Comparison of ENCODE assay signal across 14 mouse cellular contexts in the genomic region with DNA sequence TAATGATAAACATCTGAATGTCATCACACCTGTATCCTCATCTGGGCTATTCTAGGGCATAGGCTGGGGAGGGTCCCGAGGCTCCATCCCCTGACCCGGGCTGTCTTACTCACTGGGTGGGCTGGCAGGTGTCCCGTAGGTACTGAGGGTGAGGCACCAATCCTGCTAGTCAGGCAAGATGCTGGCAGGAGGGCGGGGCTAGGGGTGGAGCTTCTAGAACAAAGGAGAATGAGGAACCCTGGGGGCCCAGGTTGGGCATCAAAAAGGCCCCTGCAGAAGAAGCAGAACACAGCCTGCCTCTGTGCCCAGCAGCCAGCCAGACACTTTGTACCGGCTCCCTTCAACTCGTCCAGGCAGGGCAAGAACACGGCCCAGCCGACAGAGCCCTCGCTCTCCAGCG. TPM values are rescaled to one million over a fixed set of nuclear protein-coding genes. Genes with fewer than 3 reads are reported as not detected.
A peak's percentile ranks its signal among the peaks of the same experiment; 100 is the strongest.
DNase-seq lines count a peak whose midpoint lies in the region; ATAC-seq and TF ChIP-seq lines count a peak whose summit lies in the region.
"Had no signal": no experiment of that assay in that cellular context is flagged by ENCODE, and none has a peak within 500 bp of the region (broad histone marks: within the 10 kb centered on the region; RNA-seq: fewer than 3 reads in every experiment).

A gene (plus strand): TSS at position 219 of the 400 bp plus-strand sequence.

- no peak for TF ChIP-seq CTCF in liver, postnatal 0 days (IDR thresholded peaks at IDR 0.05; ENCODE audit: low read depth)
- no peak for TF ChIP-seq CTCF in E14TG2a.4 (conservative IDR thresholded peaks at IDR 0.05; ENCODE audit: low read length)

- H3K27ac ChIP-seq in liver, postnatal 0 days (ENCODE audit: low read depth): no peak within 1 kb of the TSS
- no peak within 1 kb of the TSS for H3K27ac ChIP-seq in liver, embryonic 11.5 days (ENCODE audit: low read depth, low read length)
- no peak within 1 kb of the TSS for H3K27ac ChIP-seq in embryonic facial prominence, embryonic 13.5 days
- H3K27ac ChIP-seq in stomach, embryonic 15.5 days: no peak within 1 kb of the TSS
- H3K27ac ChIP-seq: heart, embryonic 13.5 days had no signal

- ATAC-seq in liver, postnatal 0 days: no peak
- ATAC-seq in liver, embryonic 11.5 days (replicated peaks; ENCODE audit: low FRiP score): no peak
- no peak for ATAC-seq in embryonic facial prominence, embryonic 13.5 days (ENCODE audit: insufficient number of reproducible peaks, insufficient read depth, low FRiP score, low TSS enrichment, low read depth)
- ATAC-seq in stomach, embryonic 15.5 days (ENCODE audit: insufficient read depth, low FRiP score, low read depth): no peak
- ATAC-seq: midbrain, embryonic 16.5 days had no signal

- no peaks in the 10 kb centered on the region for H3K27me3 ChIP-seq in liver, postnatal 0 days (ENCODE audit: insufficient read depth, low read length)
- H3K27me3 ChIP-seq in liver, embryonic 11.5 days (replicated peaks; ENCODE audit: control insufficient read depth, insufficient read depth, low read length): no peaks in the 10 kb centered on the region
- H3K27me3 ChIP-seq in E14TG2a.4 (ENCODE audit: insufficient read depth, low read length): peaks cover 29% of the 10 kb centered on the region
- no peaks in the 10 kb centered on the region for H3K27me3 ChIP-seq in embryonic facial prominence, embryonic 13.5 days
- H3K27me3 ChIP-seq in stomach, embryonic 15.5 days (replicated peaks): no peaks in the 10 kb centered on the region

- DNase-seq in liver, postnatal 0 days: peak; percentile 49
- DNase-seq in liver, embryonic 11.5 days (ENCODE audit: low spot score): no peak
- no peak for DNase-seq in gastrocnemius, adult 18-20 months (ENCODE audit: low spot score)
- no peak for DNase-seq in adrenal gland, postnatal 4 days (ENCODE audit: low spot score in 2 of 2)
- no peak for DNase-seq in heart, postnatal 4 days
- DNase-seq: adrenal gland, adult 8-10 months; gastrocnemius, postnatal 36 days; kidney, postnatal 14 days; right cerebral cortex, postnatal 25 days had no signal

- WGBS in liver, postnatal 0 days (ENCODE audit: insufficient replicate concordance): 65% methylated on average over 10 of the region's 10 CpGs
- WGBS in liver, embryonic 11.5 days: 62% methylated on average over 10 of the region's 10 CpGs
- WGBS in embryonic facial prominence, embryonic 13.5 days: 44% methylated on average over 10 of the region's 10 CpGs
- WGBS in stomach, embryonic 15.5 days: 55% methylated on average over 10 of the region's 10 CpGs

- TF ChIP-seq EP300 in liver, postnatal 0 days (IDR thresholded peaks at IDR 0.05; ENCODE audit: low read depth): no peak

- H3K9ac ChIP-seq in liver, postnatal 0 days (replicated peaks): no peak within 1 kb of the TSS
- no peak within 1 kb of the TSS for H3K9ac ChIP-seq in liver, embryonic 11.5 days (ENCODE audit: low read depth, low read length)
- no peak within 1 kb of the TSS for H3K9ac ChIP-seq in embryonic facial prominence, embryonic 13.5 days
- H3K9ac ChIP-seq in stomach, embryonic 15.5 days: no peak within 1 kb of the TSS
- H3K9ac ChIP-seq: heart, embryonic 13.5 days had no signal

- H3K4me1 ChIP-seq in liver, postnatal 0 days (ENCODE audit: insufficient read depth): no peaks in the 10 kb centered on the region
- H3K4me1 ChIP-seq in liver, embryonic 11.5 days (replicated peaks; ENCODE audit: control insufficient read depth, insufficient read depth, low read length): no peaks in the 10 kb centered on the region
- H3K4me1 ChIP-seq in E14TG2a.4 (replicated peaks; ENCODE audit: low read depth, low read length): peaks cover 64% of the 10 kb centered on the region
- H3K4me1 ChIP-seq in embryonic facial prominence, embryonic 13.5 days: peaks cover 13% of the 10 kb centered on the region
- H3K4me1 ChIP-seq in stomach, embryonic 15.5 days: no peaks in the 10 kb centered on the region

- H3K9me3 ChIP-seq in liver, postnatal 0 days (ENCODE audit: low read length): no peaks in the 10 kb centered on the region
- no peaks in the 10 kb centered on the region for H3K9me3 ChIP-seq in liver, embryonic 11.5 days (ENCODE audit: control insufficient read depth, low read length)
- H3K9me3 ChIP-seq in E14TG2a.4 (ENCODE audit: low read length): no peaks in the 10 kb centered on the region
- no peaks in the 10 kb centered on the region for H3K9me3 ChIP-seq in embryonic facial prominence, embryonic 13.5 days
- H3K9me3 ChIP-seq in stomach, embryonic 15.5 days: no peaks in the 10 kb centered on the region
- H3K9me3 ChIP-seq: heart, embryonic 13.5 days had no signal

- H3K4me2 ChIP-seq in liver, postnatal 0 days (ENCODE audit: low read depth, low read length): peak within 1 kb of the TSS; percentile 18; the same call in 1 of the 2 replicates
- H3K4me2 ChIP-seq in liver, embryonic 11.5 days: no peak within 1 kb of the TSS
- 0 out of 2 replicates have a peak within 1 kb of the TSS, but pooled peaks have one; percentile 15 for H3K4me2 ChIP-seq in embryonic facial prominence, embryonic 13.5 days
- no peak within 1 kb of the TSS for H3K4me2 ChIP-seq in stomach, embryonic 15.5 days
- H3K4me2 ChIP-seq: heart, embryonic 13.5 days had no signal

- H3K4me3 ChIP-seq in liver, postnatal 0 days (ENCODE audit: low read depth, low read length): peak within 1 kb of the TSS; percentile 15; the same call in 1 of the 2 replicates
- H3K4me3 ChIP-seq in liver, embryonic 11.5 days (ENCODE audit: low read depth, low read length): no peak within 1 kb of the TSS
- H3K4me3 ChIP-seq in E14TG2a.4 (replicated peaks; ENCODE audit: low read length): peak within 1 kb of the TSS; percentile 43
- H3K4me3 ChIP-seq in embryonic facial prominence, embryonic 13.5 days: no peak within 1 kb of the TSS
- no peak within 1 kb of the TSS for H3K4me3 ChIP-seq in stomach, embryonic 15.5 days (replicated peaks)
- H3K4me3 ChIP-seq: heart, embryonic 13.5 days had no signal

- H3K36me3 ChIP-seq in liver, postnatal 0 days (replicated peaks; ENCODE audit: insufficient read depth, low read length): no peaks in the 10 kb centered on the region
- no peaks in the 10 kb centered on the region for H3K36me3 ChIP-seq in liver, embryonic 11.5 days (ENCODE audit: control insufficient read depth, insufficient read depth, low read length)
- H3K36me3 ChIP-seq in E14TG2a.4 (ENCODE audit: insufficient read depth, low read length): no peaks in the 10 kb centered on the region
- no peaks in the 10 kb centered on the region for H3K36me3 ChIP-seq in embryonic facial prominence, embryonic 13.5 days
- no peaks in the 10 kb centered on the region for H3K36me3 ChIP-seq in stomach, embryonic 15.5 days
- H3K36me3 ChIP-seq: heart, embryonic 13.5 days had no signal

RNA-seq across cellular contexts. Expression of the gene that starts here (rescaled TPM):
- polyA plus RNA-seq in liver, postnatal 0 days (2015; fragmentation: Nextera tagmentation; extraction: Ambion mirVana): 7.3 and 8.6 TPM in 2 replicates
- polyA plus RNA-seq in liver, embryonic 11.5 days (2014; fragmentation: Nextera tagmentation; extraction: Ambion mirVana): 0.19 and 0.36 TPM in 2 replicates
- polyA plus RNA-seq in embryonic facial prominence, embryonic 13.5 days (2015; fragmentation: Nextera tagmentation; extraction: Ambion mirVana): 12.1 and 13.4 TPM in 2 replicates
- 30.9 and 104 TPM in 2 replicates for polyA plus RNA-seq in stomach, embryonic 15.5 days (2015; fragmentation: Nextera tagmentation; extraction: Ambion mirVana)
- not detected for total RNA-seq in gastrocnemius, adult 18-20 months (2021)
- total RNA-seq in adrenal gland, postnatal 4 days (2021): 1 to 10 TPM in 1 of 2 experiments, under 1 TPM in 1; 0.99 to 1.1 TPM
- under 1 TPM; 0.27 to 0.33 TPM for total RNA-seq in heart, postnatal 4 days (2021)
- total RNA-seq: gastrocnemius, postnatal 36 days had no signal

Comparison
In these comparisons a context has a peak if more than half of its experiments do, and no peak if none do; other contexts are left out.
1. H3K4me2 ChIP-seq: peak in liver, postnatal 0 days (single experiment) and embryonic facial prominence, embryonic 13.5 days (single experiment); none in liver, embryonic 11.5 days (single experiment) and stomach, embryonic 15.5 days (single experiment).
2. H3K4me3 ChIP-seq: peak in liver, postnatal 0 days (single experiment) and E14TG2a.4 (single experiment); none in liver, embryonic 11.5 days (single experiment), embryonic facial prominence, embryonic 13.5 days (single experiment) and stomach, embryonic 15.5 days (single experiment).